Mouse (Mus musculus) midbrain, postnatal 0 days (tissue): ENCODE results near the gene Csnk2a2. TPM values are rescaled to one million over a fixed set of nuclear protein-coding genes. Genes with fewer than 3 reads are reported as not detected.

Experiments
- ATAC-seq: fragments of 200-750 bp; cut with Nextera tagmentation; 2 replicates; pipeline ENCODE4 v1.8.0; 2017; ENCODE audit warnings: moderate number of reproducible peaks, mild to moderate bottlenecking, moderate TSS enrichment, moderate library complexity; ENCODE audit not compliant: low FRiP score
- DNase-seq: peaks from one replicate; pipeline ENCODE4 v3.0.0-alpha.2; 2015; ENCODE audit warnings: low spot score
- H3K27ac ChIP-seq: fragments of 300-500 bp; sonication (generic); 2 replicates; pipeline ENCODE4 v1.5.1; 2014; ENCODE audit warnings: low read depth, mild to moderate bottlenecking, low read length, mixed read lengths
- H3K27me3 ChIP-seq: fragments of 300-500 bp; sonication (generic); 2 replicates; pipeline ENCODE4 v1.6.1; 2014; ENCODE audit warnings: low read length, control low read depth, mixed read lengths; ENCODE audit not compliant: insufficient read depth
- H3K36me3 ChIP-seq: fragments of 300-500 bp; sonication (generic); 2 replicates; pipeline ENCODE4 v1.6.1; 2014; ENCODE audit warnings: low read length, control low read depth, mixed read lengths; ENCODE audit not compliant: insufficient read depth
- H3K4me1 ChIP-seq: fragments of 300-500 bp; sonication (generic); 2 replicates; pipeline ENCODE4 v1.6.1; 2014; ENCODE audit warnings: mild to moderate bottlenecking, control low read depth, antibody characterized with exemption, low read length, mixed read lengths; ENCODE audit not compliant: insufficient read depth
- H3K4me2 ChIP-seq: fragments of 300-500 bp; sonication (generic); 2 replicates; pipeline ENCODE4 v1.6.1; 2014; ENCODE audit warnings: low read depth, mild to moderate bottlenecking, low read length, mixed read lengths; ENCODE audit not compliant: poor library complexity, severe bottlenecking
- H3K4me3 ChIP-seq: fragments of 300-500 bp; sonication (generic); 2 replicates; pipeline ENCODE4 v1.5.1; 2014; ENCODE audit warnings: low read depth, mild to moderate bottlenecking, low read length, moderate library complexity
- H3K9ac ChIP-seq: fragments of 300-500 bp; sonication (generic); replicated peaks from 2 replicates; pipeline ENCODE4 v1.6.1; 2014; ENCODE audit warnings: mild to moderate bottlenecking, low read length, moderate library complexity, mixed read lengths; ENCODE audit not compliant: poor library complexity, severe bottlenecking
- H3K9me3 ChIP-seq: fragments of 300-500 bp; sonication (generic); 2 replicates; pipeline ENCODE4 v1.6.1; 2016; ENCODE audit warnings: low read length, control low read depth
- CTCF ChIP-seq: IDR thresholded peaks from 2 replicates; pipeline ENCODE4 v1.5.1; 2016; ENCODE audit warnings: antibody characterized with exemption, mild to moderate bottlenecking
- WGBS: fragments of 180-500 bp; shearing (Covaris S2); extraction: QIAGEN DNeasy Blood & Tissue Kit; methylation state at CpG from one replicate; pipeline ENCODE4 v1.1.7; 2014; 5-methylcytosine and 5-hydroxymethylcytosine counted together
- polyA plus RNA-seq: library from polyadenylated mRNA; unstranded; fragments of >200 nt; fragmentation: Nextera tagmentation; extraction: Ambion mirVana; gene quantifications from 2 replicates; pipeline ENCODE4 v1.2.1, GENCODE M21; 2015
- total RNA-seq: library from RNA; depleted of rRNA; stranded (reverse); fragments of >200 nt; gene quantifications from 2 replicates; pipeline ENCODE4 v1.2.3, GENCODE M21; 2014; rRNA removed

Csnk2a2 gene
- total and polyA plus RNA-seq, 2 experiments from 2014 or later: 8.1 to 19.8 TPM

DNA sequence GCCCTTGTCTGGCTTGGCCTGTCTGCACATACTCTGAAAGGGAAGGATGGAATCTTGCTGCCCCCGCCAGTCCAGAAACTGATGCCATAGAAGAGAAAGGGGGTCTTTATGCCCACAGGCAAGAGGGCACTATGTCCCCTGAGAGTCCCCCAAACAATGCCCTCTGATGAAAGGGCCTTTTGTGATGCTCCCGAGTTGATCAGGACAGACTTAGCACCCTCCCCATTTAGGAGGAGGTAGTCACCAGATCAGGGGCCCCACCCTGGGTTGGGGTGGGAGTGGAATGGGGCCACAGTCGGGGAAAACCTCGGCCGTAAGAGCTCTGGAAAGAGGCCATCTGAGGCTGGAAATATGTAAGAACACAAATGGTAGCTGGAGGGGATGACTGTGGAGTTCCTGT, 92.6 kb downstream of the Csnk2a2 start:
- no peak for DNase-seq
- Histone ChIP-seq H3K27ac (0 out of 2 replicates have a peak overlapping the region, but pooled peaks have one; percentile 18), H3K9ac (no peak overlapping the region), H3K4me1 (no peaks in the 10 kb centered on the region), H3K36me3 (no peaks in the 10 kb centered on the region), H3K9me3 (no peaks in the 10 kb centered on the region), H3K4me3 (no peak overlapping the region), H3K27me3 (no peaks in the 10 kb centered on the region), H3K4me2 (no peak overlapping the region)
- ATAC-seq: no peak
- TF ChIP-seq CTCF: no peak
- WGBS: 50% methylated on average over 5 of the region's 5 CpGs

DNA sequence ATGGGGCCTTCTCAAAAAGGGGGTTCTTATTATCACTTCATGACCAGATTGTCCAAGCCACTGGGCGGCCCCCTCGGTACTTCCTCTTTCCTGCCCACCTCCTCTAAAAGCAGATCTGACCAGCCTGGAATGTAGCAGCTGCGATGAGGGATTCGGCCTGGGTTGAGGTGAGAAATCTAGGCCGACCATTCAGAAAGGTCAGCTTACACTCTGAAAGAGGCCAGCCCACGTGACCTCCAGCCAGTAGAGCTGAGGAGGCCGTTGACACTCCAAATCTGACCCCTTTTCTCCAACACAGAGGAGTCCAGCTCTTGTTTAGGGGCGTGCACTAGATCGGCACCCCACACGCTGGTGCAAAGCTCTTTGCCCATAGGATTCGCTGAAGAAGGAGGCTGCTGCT, 93.1 kb downstream of the Csnk2a2 start:
- H3K4me3 ChIP-seq: no peak overlapping the region
- WGBS: 73% methylated on average over 11 of the region's 11 CpGs
- no peaks in the 10 kb centered on the region for H3K4me1 ChIP-seq
- H3K27ac ChIP-seq: 0 out of 2 replicates have a peak overlapping the region, but pooled peaks have one; percentile 18
- DNase-seq (no peak), ATAC-seq (no peak)
- no peaks in the 10 kb centered on the region for H3K9me3 ChIP-seq
- no peaks in the 10 kb centered on the region for H3K27me3 ChIP-seq
- H3K4me2 ChIP-seq: no peak overlapping the region
- no peak overlapping the region for H3K9ac ChIP-seq
- no peak for TF ChIP-seq CTCF
- H3K36me3 ChIP-seq: no peaks in the 10 kb centered on the region

Other genes starting within 250 kb of the Csnk2a2 start
- 0.38 and 0.76 TPM in 2 replicates for gene Cngb1, start 183.5 kb downstream of the Csnk2a2 start, total RNA-seq
- gene Cngb1, start 183.5 kb downstream of the Csnk2a2 start, polyA plus RNA-seq: 0.54 and 0.79 TPM in 2 replicates
- gene Tepp, start 179.5 kb downstream of the Csnk2a2 start, total RNA-seq: 0.77 and 1.1 TPM in 2 replicates
- gene Tepp, start 179.5 kb downstream of the Csnk2a2 start, polyA plus RNA-seq: 2.5 and 3.7 TPM in 2 replicates
- 20.1 and 21.4 TPM in 2 replicates for gene Zfp319, start 158.1 kb downstream of the Csnk2a2 start, total RNA-seq
- gene Zfp319, start 158.1 kb downstream of the Csnk2a2 start, polyA plus RNA-seq: 11.2 and 11.7 TPM in 2 replicates
- gene Usb1, start 157.8 kb downstream of the Csnk2a2 start, total RNA-seq: 65.8 and 87.0 TPM in 2 replicates
- 28.9 and 30.1 TPM in 2 replicates for gene Usb1, start 157.8 kb downstream of the Csnk2a2 start, polyA plus RNA-seq
- gene Mmp15, start 137.8 kb downstream of the Csnk2a2 start, total RNA-seq: 52.9 and 59.1 TPM in 2 replicates
- 12.9 and 13.7 TPM in 2 replicates for gene Mmp15, start 137.8 kb downstream of the Csnk2a2 start, polyA plus RNA-seq
- 71.9 and 80.4 TPM in 2 replicates for gene Cfap20, start 55.2 kb downstream of the Csnk2a2 start, total RNA-seq
- gene Cfap20, start 55.2 kb downstream of the Csnk2a2 start, polyA plus RNA-seq: 119 and 129 TPM in 2 replicates
- 3.2 and 4.0 TPM in 2 replicates for gene Ccdc113, start 44.0 kb upstream of the Csnk2a2 start, total RNA-seq
- gene Ccdc113, start 44.0 kb upstream of the Csnk2a2 start, polyA plus RNA-seq: 2.7 and 4.0 TPM in 2 replicates
- gene Prss54, start 86.3 kb upstream of the Csnk2a2 start, total RNA-seq: not detected in 2 replicates
- gene Prss54, start 86.3 kb upstream of the Csnk2a2 start, polyA plus RNA-seq: 0.15 TPM in 1 of 2 replicates, not detected in the other
- gene Gins3, start 143.4 kb upstream of the Csnk2a2 start, total RNA-seq: 2.7 and 4.1 TPM in 2 replicates
- 4.0 and 4.7 TPM in 2 replicates for gene Gins3, start 143.4 kb upstream of the Csnk2a2 start, polyA plus RNA-seq
- 814 and 937 TPM in 2 replicates for gene Ndrg4, start 186.9 kb upstream of the Csnk2a2 start, total RNA-seq
- gene Ndrg4, start 186.9 kb upstream of the Csnk2a2 start, polyA plus RNA-seq: 641 and 735 TPM in 2 replicates
- gene Setd6, start 225.8 kb upstream of the Csnk2a2 start, total RNA-seq: 15.7 and 23.6 TPM in 2 replicates
- 41.8 and 44.3 TPM in 2 replicates for gene Setd6, start 225.8 kb upstream of the Csnk2a2 start, polyA plus RNA-seq